Mouse (Mus musculus) heart, postnatal 4 days (tissue): Measurements from ENCODE around the gene Card11. TPM values are rescaled to one million over a fixed set of nuclear protein-coding genes. Genes with fewer than 3 reads are reported as not detected.

Experiments used
- DNase-seq: peaks from one replicate; pipeline ENCODE4 v3.0.0; 2021
- total RNA-seq, 2 experiments: library from RNA; stranded (reverse); gene quantifications; 2 replicates each; pipeline ENCODE4 v1.2.3; 2021

Card11 gene
- total RNA-seq, 2 experiments from 2014 or later = 0.14 to 0.38 TPM

DNA sequence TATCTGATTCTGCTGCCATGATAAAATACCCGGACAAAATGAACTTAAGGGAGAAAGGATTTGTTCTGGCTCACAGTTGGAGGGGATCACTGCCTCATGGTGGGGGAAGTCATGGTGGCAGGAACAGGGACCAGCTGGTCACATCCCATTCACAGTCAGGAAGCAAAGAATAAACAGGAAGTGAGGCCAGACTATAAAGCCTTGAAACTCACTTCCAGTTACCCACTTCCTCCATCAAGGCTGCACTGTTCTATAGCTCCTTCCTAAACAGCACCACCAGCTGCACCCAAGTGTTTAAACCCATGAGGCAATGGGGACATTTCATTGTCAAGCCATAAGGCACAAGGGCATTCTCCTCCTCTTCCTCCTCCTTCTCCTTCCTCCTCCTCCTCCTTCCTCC lies 82.6 kb downstream of the Card11 start:
- DNase-seq = no peak

GRCm38 (mm10) chr5:140910841-140911240 lies 89.5 kb downstream of the Card11 start:
- DNase-seq = no peak

DNA sequence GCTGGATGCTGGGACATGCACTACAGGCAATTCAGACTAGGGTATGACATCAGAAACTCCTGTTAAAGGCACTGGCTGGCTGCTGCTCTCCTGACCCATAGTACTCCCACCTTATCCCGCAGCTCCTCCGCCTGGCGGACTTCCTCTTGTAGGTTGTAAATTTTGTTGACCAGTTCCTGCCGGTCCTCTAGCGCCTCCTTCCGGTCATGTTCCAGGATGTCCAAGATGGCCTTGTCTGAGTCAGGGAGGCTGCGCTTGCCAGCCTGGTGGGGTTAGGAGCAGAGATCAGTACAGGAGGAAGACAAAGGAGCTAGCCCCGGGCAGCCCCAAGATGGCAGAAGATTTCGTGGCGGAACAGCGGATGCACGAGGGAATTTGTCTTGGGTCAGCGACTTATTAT lies 99.5 kb downstream of the Card11 start:
- DNase-seq = peak; percentile 48

- DNase-seq = no peak
Observed at GRCm38 (mm10) chr5:140891080-140891479, 109.3 kb downstream of the Card11 start.

DNA sequence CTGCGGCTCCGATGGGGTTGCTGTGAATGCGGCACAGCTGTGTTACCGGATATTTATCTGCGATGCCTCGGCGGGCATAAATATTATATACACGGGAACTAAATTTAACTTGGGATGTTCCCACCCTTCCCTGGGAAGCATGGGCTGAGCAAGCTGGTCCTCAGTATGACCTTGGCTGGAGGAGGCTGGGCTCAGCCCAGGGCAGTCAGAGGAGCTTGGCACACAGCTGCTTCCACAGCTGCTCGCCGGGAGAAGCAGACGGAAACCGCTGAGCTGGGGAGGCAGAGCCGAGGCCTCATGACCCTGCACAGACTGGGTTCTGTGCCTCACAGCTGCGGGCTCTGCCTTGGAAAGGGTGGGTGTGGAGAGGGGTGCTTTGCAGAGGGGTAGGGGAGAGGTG lies 110.3 kb downstream of the Card11 start:
- DNase-seq = peak; percentile 55

DNA sequence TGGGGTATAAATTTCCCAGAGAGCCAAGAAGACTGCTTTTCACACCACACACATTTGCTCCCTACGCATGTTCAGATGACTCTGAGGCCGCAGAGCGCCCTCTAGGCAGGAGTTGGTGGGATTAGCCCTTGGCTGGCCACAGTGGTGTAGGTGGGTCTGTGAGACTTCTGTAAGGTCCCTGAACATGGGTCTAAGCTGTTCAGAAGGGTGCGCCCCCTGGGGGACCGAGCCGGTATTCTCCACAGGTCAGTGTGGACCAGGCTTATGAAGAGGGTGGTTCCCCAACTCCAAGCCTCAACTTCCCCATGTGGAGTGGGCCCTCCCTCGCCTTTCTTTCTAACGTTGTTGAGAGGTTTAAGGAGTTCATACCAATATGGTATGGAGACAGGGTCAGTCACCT lies 110.8 kb downstream of the Card11 start:
- DNase-seq = peak; percentile 60

GRCm38 (mm10) chr5:140887871-140888270 lies 112.5 kb downstream of the Card11 start:
- peak; percentile 46 for DNase-seq

DNA sequence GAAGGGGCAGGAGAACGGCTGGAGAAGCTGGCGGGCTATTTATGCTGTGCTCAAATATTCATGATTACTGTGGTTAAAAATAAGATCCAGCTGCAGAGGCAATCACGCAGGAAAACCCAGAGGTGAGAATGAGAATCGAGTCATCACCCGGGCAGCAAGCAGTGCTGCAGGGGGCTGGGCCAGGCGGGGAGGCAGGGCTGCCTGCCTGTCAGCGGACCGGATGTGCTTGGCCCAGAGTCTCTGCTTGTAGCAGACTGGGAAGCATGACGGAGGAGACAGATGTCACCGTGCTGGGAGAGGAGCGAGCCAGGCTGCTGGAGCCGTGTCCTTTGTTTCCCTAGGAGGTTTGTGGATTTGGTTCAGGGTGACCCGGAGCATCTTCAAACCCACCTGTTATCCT lies 115.4 kb downstream of the Card11 start:
- peak; percentile 59 for DNase-seq

DNA sequence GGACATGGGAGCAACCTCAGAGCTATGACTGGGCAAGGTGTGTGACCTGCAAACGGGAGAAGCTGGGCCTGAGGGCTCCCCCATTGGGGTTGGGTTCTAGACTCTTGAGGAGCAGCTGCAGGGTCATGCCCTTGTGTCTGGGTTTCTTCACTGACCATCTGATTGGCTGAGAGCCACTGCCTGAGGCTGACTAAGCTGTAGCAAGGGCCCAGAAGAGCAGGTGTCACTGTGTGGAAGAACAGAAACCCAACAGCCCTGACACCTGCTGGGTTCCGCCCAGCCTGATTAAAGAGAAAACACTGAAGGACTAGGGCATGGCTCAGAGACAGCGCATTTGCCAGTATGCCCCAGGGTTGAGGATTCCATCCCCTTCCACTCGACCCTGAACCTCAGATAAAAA lies 118.0 kb downstream of the Card11 start:
- DNase-seq = no peak

- DNase-seq = no peak
Observed at GRCm38 (mm10) chr5:140880151-140880550, 120.2 kb downstream of the Card11 start.

GRCm38 (mm10) chr5:140878644-140879043 lies 121.7 kb downstream of the Card11 start:
- no peak for DNase-seq

GRCm38 (mm10) chr5:140873736-140874307 lies 126.6 kb downstream of the Card11 start:
- no peak for DNase-seq

- peak; percentile 23 for DNase-seq
Observed at GRCm38 (mm10) chr5:140873039-140873551, 127.3 kb downstream of the Card11 start.

- no peak for DNase-seq
Observed at GRCm38 (mm10) chr5:140872532-140873038, 127.8 kb downstream of the Card11 start.

DNA sequence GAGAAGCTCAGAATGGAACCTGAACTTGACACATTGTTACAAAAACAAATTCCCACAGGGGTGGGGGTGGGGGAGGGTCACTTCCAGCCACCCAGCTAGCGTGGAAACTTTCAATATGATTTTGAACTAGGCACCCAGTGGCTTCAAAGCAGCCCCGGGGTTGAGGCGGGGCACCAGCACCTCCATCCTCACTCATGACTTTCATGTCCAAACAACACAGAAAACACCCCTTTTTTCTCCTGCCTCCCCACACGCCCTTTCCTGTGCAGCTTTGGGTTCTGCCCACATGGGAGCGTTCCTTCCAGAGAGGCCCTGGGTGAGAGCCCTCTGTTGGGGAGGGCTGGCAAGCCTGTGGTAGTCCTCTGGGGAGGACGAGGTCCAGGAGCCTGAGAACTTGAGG lies 129.1 kb downstream of the Card11 start:
- DNase-seq = no peak

GRCm38 (mm10) chr5:140869034-140869433 lies 131.3 kb downstream of the Card11 start:
- DNase-seq = peak; percentile 66

DNA sequence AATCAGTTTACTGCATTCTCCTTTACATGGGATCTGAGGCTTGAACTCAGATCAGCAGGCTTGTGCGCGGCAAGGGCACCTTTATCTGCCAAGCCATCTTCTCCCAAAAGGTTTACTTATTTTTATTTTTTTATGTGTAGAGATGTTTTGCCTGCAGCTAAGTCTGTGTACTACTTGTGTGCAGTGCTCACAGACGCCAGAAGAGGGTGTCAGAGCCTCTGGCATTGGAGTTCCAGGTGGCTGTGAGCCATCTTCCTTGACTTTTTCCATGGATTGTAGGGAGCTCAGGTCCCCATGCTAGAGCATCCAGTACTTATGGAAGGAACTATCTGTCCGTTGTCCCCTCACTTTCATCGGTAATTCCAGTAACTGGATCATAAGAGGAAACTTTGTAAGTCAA lies 140.7 kb downstream of the Card11 start:
- DNase-seq = no peak

DNA sequence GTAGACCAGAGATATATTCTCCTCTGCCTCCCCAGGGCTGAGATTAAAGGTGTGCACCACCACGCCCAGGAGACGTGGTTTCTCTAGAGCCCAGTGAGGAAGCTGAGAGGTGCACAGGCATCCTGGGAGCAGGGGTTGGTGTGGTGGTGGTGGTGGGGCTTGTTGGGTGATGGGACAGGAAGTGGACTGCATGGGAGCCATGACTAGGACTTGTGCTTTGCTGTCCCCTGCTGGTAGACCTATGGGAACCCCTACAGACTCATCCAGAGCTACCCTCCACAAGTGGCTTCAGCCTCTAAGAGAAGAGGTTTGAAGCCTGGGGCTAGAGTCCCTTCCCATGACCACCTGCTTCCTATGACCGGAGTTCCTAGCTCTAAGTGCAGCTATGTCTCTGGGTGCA lies 142.0 kb downstream of the Card11 start:
- peak; percentile 15 for DNase-seq

DNA sequence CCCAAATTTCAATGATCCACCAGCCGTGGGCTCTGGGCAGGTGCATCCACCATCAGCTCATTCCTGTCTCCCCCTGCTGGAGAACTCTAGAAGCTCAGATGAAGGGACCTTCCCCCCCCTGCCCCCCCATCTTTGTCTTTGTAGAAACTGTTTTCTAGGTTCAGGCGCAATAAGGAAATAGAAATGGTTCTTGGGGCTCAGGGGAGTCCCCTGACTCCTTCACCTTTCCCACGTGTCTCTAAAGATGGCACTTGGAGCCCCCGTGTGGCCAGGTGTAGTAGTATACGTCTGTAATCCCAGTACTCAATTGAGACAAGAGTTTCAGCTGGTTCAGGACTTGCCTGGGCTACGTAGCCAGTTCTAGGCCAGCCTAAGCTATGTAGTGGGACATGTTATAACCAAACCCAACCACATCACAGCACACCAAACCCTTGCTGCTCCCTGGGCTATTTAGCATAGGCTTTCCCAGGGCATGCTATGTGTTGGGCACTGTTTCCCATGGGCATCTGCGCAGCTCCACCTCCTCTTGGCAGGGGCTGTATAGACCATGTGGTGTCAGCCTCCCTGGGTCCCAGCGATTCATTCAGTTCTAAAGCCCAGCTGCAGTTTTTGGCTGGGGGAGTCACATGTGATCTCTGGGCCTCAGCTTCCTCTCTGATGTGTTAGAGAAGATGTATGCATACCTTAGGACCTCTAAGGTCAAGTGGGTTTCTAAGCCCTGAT lies 142.8 kb downstream of the Card11 start:
- no peak for DNase-seq

DNA sequence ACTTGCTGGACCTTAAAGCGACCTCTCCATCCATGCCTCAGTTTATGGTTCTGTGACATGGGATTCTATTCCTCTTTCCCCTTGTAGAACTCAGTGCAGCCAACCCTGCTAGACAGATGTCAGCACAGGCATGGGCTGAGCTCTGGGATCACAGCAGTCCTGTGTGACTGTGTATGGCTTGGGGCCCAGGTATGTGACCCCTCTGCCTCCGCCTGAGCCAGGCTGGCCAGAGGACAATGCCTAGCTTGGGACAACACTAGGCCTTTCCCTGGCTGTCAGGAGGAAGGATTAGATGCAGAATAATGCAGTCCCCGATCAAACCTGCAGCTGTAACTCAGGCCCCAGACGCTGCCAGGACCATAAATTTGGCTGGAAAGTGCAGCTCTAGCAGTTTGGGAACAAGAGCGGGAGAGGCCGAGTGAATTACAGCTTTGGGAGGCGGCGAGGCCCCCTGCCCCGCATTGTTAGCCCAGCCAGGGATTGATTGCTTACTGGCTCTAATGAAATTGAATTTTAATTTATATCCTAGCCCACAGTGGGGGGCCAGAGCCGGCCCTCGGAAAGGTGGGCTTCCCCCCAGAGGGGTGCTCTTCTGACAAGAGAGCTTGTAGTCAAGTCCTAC lies 144.4 kb downstream of the Card11 start:
- no peak for DNase-seq

GRCm38 (mm10) chr5:140854700-140855099 lies 145.7 kb downstream of the Card11 start:
- DNase-seq = no peak

DNA sequence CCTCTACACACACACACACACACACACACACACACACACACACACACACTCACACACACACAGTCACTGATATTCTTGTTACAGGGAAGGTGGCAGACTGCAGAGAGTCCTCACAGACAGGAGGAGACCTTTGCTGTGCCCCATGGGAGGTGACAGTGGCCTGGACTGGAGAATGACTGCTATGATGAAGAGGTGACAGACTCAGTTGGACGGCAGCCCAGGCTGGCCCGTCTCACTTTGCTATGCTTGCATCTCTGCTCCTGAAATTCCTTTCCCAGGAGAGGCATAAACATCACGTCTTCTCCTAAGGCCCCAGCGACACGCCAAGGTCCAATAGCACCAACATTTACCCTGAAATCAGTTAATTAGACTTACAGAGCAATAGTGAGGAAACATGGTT lies 146.7 kb downstream of the Card11 start:
- DNase-seq = no peak

- no peak for DNase-seq
Observed at GRCm38 (mm10) chr5:140852435-140852996, 147.9 kb downstream of the Card11 start.
